Mouse (Mus musculus): ENCODE measurements around the gene Mtrr. TPM values are rescaled to one million over a fixed set of nuclear protein-coding genes. Genes with fewer than 3 reads are reported as not detected.
A peak's percentile ranks its signal among the peaks of the same experiment; 100 is the strongest.

Gene Mtrr
- 9.0 and 11.1 TPM in 2 replicates for polyA plus RNA-seq (2012; ENCODE audit: insufficient read depth, insufficient read length, missing spikeins)

GRCm38 (mm10) chr13:68581747-68582516 lies at the start of gene Mtrr, which contains the start of gene Fastkd3:
Gene Mtrr (minus strand): TSS chr13:68582149.
Gene Fastkd3 (plus strand): TSS chr13:68582234.
- Histone ChIP-seq H3K27ac (ENCODE audit: insufficient read depth, low read depth, low read length) (peak within 1 kb of the TSS; percentile 88), H3K4me1 (ENCODE audit: control insufficient read depth, insufficient read depth, low read length) (peaks cover 42% of the 10 kb centered on the region), H3K4me3 (ENCODE audit: insufficient read depth, low read length) (peak within 1 kb of the TSS; percentile 90)
- 0 out of 2 replicates have a peak, but pooled peaks have one; percentile 31 for TF ChIP-seq POLR2A (IDR thresholded peaks at IDR 0.05; ENCODE audit: borderline replicate concordance, low read depth, low read length)
- no peak for TF ChIP-seq CTCF (IDR thresholded peaks at IDR 0.05; ENCODE audit: low read depth, low read length)

DNA sequence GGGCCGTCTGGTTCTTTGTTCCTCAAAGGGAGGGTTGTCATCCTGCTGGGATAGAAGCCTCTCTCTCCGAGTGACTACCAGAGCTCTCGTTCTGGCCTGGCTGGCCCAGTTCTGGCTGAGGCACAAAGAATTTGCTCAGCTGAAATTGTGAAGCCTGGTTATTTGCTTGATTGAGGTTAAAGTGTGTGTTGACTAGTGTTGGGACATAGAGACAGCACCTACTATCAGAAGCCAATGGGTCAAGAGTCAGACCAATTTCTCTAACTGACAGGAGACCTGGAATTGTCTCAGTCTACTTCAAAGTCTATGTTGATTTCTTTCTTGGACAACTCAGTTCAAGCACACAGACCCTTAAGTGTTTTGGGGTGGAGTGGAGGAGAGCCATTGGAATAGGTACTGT lies 45.1 kb upstream of the Mtrr start:
- TF ChIP-seq CTCF (IDR thresholded peaks at IDR 0.05; ENCODE audit: low read depth, low read length): no peak
- no peak for TF ChIP-seq POLR2A (IDR thresholded peaks at IDR 0.05; ENCODE audit: borderline replicate concordance, low read depth, low read length)
- H3K27ac ChIP-seq (ENCODE audit: insufficient read depth, low read depth, low read length): no peak overlapping the region
- no peak overlapping the region for H3K4me3 ChIP-seq (ENCODE audit: insufficient read depth, low read length)
- H3K4me1 ChIP-seq (ENCODE audit: control insufficient read depth, insufficient read depth, low read length): no peaks in the 10 kb centered on the region

DNA sequence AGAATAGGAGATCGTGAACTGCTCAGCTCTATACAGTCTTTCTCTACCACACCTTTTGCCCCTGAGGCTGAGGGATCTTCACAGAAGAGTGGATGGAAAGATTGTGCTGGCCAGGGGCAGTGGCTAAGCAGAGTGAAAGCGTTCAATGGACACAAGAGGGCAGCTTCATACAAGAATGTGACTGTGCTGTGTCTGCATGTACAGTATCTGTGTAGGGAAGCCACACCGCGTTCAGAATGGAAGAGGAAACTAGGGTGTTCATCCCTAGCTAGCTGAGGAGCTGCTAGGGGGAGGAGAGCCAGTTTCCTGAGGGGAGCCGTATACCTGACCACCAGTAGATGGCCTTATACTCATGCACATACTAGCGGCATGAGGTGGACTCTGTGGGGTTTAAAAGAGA lies 40.8 kb upstream of the Mtrr start:
- Histone ChIP-seq H3K27ac (ENCODE audit: insufficient read depth, low read depth, low read length) (no peak overlapping the region), H3K4me3 (ENCODE audit: insufficient read depth, low read length) (no peak overlapping the region), H3K4me1 (ENCODE audit: control insufficient read depth, insufficient read depth, low read length) (no peaks in the 10 kb centered on the region)
- no peak for TF ChIP-seq CTCF (IDR thresholded peaks at IDR 0.05; ENCODE audit: low read depth, low read length)
- TF ChIP-seq POLR2A (IDR thresholded peaks at IDR 0.05; ENCODE audit: borderline replicate concordance, low read depth, low read length): no peak

GRCm38 (mm10) chr13:68607652-68608405 lies 25.9 kb upstream of the Mtrr start:
- Histone ChIP-seq H3K27ac (ENCODE audit: insufficient read depth, low read depth, low read length) (no peak overlapping the region), H3K4me3 (ENCODE audit: insufficient read depth, low read length) (peak overlapping the region; percentile 29), H3K4me1 (ENCODE audit: control insufficient read depth, insufficient read depth, low read length) (0 out of 2 replicates have a peak, but pooled peaks cover 4% of the 10 kb centered on the region)
- TF ChIP-seq POLR2A (IDR thresholded peaks at IDR 0.05; ENCODE audit: borderline replicate concordance, low read depth, low read length): no peak
- TF ChIP-seq CTCF (IDR thresholded peaks at IDR 0.05; ENCODE audit: low read depth, low read length): no peak

GRCm38 (mm10) chr13:68605689-68606126 lies 23.8 kb upstream of the Mtrr start:
- TF ChIP-seq POLR2A (IDR thresholded peaks at IDR 0.05; ENCODE audit: borderline replicate concordance, low read depth, low read length) (no peak), CTCF (IDR thresholded peaks at IDR 0.05; ENCODE audit: low read depth, low read length) (no peak)
- H3K4me1 ChIP-seq (ENCODE audit: control insufficient read depth, insufficient read depth, low read length): 0 out of 2 replicates have a peak, but pooled peaks cover 4% of the 10 kb centered on the region
- no peak overlapping the region for H3K4me3 ChIP-seq (ENCODE audit: insufficient read depth, low read length)
- no peak overlapping the region for H3K27ac ChIP-seq (ENCODE audit: insufficient read depth, low read depth, low read length)

GRCm38 (mm10) chr13:68603085-68603484 lies 21.1 kb upstream of the Mtrr start:
- TF ChIP-seq CTCF (IDR thresholded peaks at IDR 0.05; ENCODE audit: low read depth, low read length) (no peak), POLR2A (IDR thresholded peaks at IDR 0.05; ENCODE audit: borderline replicate concordance, low read depth, low read length) (no peak)
- Histone ChIP-seq H3K27ac (ENCODE audit: insufficient read depth, low read depth, low read length) (no peak overlapping the region), H3K4me1 (ENCODE audit: control insufficient read depth, insufficient read depth, low read length) (0 out of 2 replicates have a peak, but pooled peaks cover 3% of the 10 kb centered on the region), H3K4me3 (ENCODE audit: insufficient read depth, low read length) (no peak overlapping the region)

- no peaks in the 10 kb centered on the region for H3K4me1 ChIP-seq (ENCODE audit: control insufficient read depth, insufficient read depth, low read length)
- no peak overlapping the region for H3K27ac ChIP-seq (ENCODE audit: insufficient read depth, low read depth, low read length)
- TF ChIP-seq POLR2A (IDR thresholded peaks at IDR 0.05; ENCODE audit: borderline replicate concordance, low read depth, low read length) (no peak), CTCF (IDR thresholded peaks at IDR 0.05; ENCODE audit: low read depth, low read length) (peak; percentile 35)
Measured at GRCm38 (mm10) chr13:68601184-68601583, 19.2 kb upstream of the Mtrr start.

GRCm38 (mm10) chr13:68598953-68599352 lies 17.0 kb upstream of the Mtrr start:
- Histone ChIP-seq H3K27ac (ENCODE audit: insufficient read depth, low read depth, low read length) (no peak overlapping the region), H3K4me3 (ENCODE audit: insufficient read depth, low read length) (no peak overlapping the region), H3K4me1 (ENCODE audit: control insufficient read depth, insufficient read depth, low read length) (no peaks in the 10 kb centered on the region)
- TF ChIP-seq POLR2A (IDR thresholded peaks at IDR 0.05; ENCODE audit: borderline replicate concordance, low read depth, low read length) (no peak), CTCF (IDR thresholded peaks at IDR 0.05; ENCODE audit: low read depth, low read length) (no peak)

More at GRCm38 (mm10) chr13:68601184-68601583, 19.2 kb upstream of the Mtrr start:
- no peak overlapping the region for H3K4me3 ChIP-seq (ENCODE audit: insufficient read depth, low read length)

DNA sequence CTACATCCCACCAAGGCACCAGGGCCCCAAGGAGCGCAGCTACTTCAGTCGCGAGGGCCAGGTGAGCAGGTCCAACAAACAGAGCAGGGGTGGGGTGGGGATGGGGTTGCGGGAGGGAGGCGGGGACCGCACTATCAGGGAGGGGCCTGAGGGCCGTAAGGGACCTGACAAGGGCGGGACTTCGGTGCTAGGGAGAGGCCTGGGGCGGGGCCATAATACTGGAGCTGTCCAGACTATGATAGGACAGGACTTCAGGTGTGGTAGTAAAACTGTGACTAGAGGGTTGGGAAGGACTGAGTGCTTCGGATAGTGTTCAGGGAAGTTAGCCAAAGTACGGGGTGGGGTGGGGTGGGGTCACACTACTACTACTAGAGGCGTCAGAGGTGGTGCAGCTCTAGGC lies 15.7 kb upstream of the Mtrr start:
- no peaks in the 10 kb centered on the region for H3K4me1 ChIP-seq (ENCODE audit: control insufficient read depth, insufficient read depth, low read length)
- no peak for TF ChIP-seq CTCF (IDR thresholded peaks at IDR 0.05; ENCODE audit: low read depth, low read length)
- no peak overlapping the region for H3K27ac ChIP-seq (ENCODE audit: insufficient read depth, low read depth, low read length)
- H3K4me3 ChIP-seq (ENCODE audit: insufficient read depth, low read length): no peak overlapping the region

- TF ChIP-seq CTCF (IDR thresholded peaks at IDR 0.05; ENCODE audit: low read depth, low read length) (no peak), POLR2A (IDR thresholded peaks at IDR 0.05; ENCODE audit: borderline replicate concordance, low read depth, low read length) (no peak)
Measured at GRCm38 (mm10) chr13:68597199-68597598, 15.2 kb upstream of the Mtrr start, which contains the start of gene 1700001L19Rik. Gene 1700001L19Rik (plus strand): TSS chr13:68597421.

More at GRCm38 (mm10) chr13:68597199-68597598, 15.2 kb upstream of the Mtrr start, which contains the start of gene 1700001L19Rik:
- no peak within 1 kb of the TSS for H3K4me3 ChIP-seq (ENCODE audit: insufficient read depth, low read length)
- no peaks in the 10 kb centered on the region for H3K4me1 ChIP-seq (ENCODE audit: control insufficient read depth, insufficient read depth, low read length)
- H3K27ac ChIP-seq (ENCODE audit: insufficient read depth, low read depth, low read length): no peak within 1 kb of the TSS

Data from bone marrow macrophage, adult 2 months (primary cell).